Mouse (Mus musculus): ENCODE measurements at regions not wholly inside any gene's neighbourhood (a gene's known extent, or its start where the extent isn't known, plus 50 kb on each side); places are given as distances from the start of the nearest gene placed in this dataset.

DNA sequence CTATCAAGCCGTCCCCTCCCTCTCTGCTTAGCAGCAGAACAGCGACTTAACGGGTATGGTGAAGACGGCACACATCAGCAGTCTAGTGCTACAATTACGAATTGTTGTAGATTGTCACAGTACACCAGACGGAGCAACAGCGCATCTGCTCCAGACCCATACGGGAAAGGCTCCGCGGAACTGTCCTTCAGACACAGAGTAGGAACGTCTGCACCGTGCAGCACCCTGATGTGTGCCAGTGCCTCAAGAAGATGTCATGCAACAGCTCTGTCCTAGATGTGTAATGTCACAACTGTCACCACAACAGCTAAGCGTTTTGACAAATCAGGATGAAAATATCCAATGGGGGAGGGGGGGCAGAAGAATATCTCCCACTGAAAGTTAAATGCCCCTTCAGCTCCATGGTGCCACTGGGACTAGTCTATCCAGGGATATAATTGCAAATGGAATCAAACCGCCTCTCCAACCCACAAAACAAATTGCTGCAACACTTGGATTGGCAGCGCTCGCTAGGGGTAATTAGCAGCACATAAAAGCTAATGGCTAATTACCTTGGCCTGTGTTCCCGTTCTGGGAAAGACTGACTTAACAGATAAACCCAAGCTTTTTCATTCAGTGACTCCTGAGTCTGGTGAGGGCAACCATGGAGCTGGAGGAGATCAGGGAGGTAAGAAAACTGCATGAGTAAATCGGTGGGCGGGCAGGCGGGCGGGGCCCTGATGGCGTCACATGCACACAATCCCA, 472.6 kb downstream of the Zfp704 start:
- DNase-seq: no peak
- intact Hi-C loops (cut with DNase I): no loop called here

DNA sequence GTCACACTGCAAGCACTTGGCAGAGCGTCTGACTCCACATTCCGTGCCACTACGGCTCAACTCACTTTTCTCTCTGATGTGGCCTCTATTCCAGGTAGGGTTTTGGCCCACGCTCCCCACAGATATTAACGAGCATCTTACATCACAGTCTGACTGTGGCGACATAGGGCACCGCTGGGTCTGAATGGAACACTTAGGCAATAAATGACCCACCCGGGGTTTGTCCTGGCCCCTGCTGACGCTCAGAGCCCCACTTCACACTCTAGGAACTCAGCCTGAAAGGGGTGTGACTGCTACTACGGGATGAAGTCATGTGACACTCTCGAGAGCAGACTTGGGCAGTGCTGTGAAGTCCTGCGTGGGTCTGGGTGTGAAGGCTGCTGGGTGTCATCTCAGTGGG, 475.9 kb downstream of the Zfp704 start:
- intact Hi-C loops (cut with DNase I): no loop called here
- DNase-seq: no peak

DNA sequence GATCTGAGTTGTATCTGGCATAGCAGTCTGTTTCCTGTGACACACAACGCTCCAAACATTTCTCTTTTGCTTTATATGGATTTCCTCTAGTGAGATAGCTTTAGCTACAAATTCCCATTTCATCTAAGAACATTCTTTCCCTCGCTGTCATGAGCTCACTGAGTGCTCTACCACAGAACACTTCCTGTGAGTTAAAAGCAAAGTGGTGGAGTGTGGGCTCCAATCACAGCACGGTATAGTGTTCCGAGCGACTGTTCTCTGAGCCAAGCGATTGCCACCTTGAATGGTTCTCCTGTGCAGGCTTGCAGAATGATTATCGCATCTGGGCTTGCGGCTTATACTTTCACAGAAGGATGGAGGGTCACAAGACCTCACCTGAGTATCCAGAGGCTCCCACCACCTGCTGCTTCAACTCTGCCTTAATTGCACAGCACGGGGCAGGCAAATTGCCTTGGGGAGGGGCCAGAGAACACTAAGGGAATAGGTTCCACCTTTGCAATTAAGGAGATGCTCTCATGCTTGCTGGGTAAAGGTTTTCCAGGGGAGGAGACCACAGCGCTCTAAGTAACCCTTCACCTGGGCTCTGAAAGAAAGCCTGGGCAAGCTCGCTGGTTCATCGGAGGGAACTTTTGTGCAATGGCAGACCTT, 477.7 kb downstream of the Zfp704 start:
- DNase-seq: no peak
- intact Hi-C loops (cut with DNase I): no loop called here

DNA sequence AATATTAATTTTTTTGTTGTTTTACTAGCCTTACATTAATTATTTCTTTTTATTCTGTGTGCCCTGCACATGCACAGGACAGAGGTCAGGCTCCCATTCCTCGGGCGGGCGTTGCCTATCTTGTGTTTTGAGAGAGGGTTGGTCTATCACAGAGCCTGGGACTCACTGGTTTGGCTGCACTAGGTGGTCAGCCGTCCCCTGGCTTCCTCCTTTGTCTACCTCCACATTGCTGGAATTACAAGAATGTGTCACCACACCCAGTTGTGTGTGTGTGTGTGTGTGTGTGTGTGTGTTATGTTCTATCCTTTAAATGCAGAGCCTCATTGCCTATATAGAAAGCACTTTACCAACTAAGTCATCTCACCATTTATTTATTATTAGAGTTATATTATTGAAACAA, 478.5 kb downstream of the Zfp704 start:
- no peak for DNase-seq
- intact Hi-C loops (cut with DNase I): no loop called here

DNA sequence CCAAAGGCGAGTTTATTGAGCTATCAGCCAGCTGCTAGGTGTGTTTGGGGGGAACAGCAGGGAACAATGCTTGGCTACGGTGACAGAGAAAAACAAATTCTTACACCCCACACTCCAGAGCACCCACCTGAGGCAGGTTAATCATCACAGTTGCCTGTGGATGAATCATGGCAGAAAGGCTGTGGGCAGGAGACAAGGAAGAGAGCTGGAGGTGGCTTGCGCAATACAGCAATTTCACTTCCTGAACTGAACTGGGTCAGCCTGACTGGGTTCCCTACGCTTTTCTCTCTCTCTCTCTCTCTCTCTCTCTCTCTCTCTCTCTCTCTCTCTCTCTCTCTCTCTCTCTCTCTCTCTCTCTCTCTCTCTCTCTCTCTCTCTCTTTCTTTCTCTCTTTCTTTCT, 481.5 kb downstream of the Zfp704 start:
- intact Hi-C loops (cut with DNase I): no loop called here
- DNase-seq: no peak

- intact Hi-C loops (cut with DNase I): loop anchor here (5.0 kb wide), 1 partner anchor 124 kb away; no protein-coding TSS in a partner anchor
- peak; percentile 47 to 59 for DNase-seq
Measured at GRCm38 (mm10) chr3:9123079-9123478, 486.8 kb downstream of the Zfp704 start.

GRCm38 (mm10) chr3:9117913-9118312, 492.0 kb downstream of the Zfp704 start:
- DNase-seq: no peak
- intact Hi-C loops (cut with DNase I): no loop called here

DNA sequence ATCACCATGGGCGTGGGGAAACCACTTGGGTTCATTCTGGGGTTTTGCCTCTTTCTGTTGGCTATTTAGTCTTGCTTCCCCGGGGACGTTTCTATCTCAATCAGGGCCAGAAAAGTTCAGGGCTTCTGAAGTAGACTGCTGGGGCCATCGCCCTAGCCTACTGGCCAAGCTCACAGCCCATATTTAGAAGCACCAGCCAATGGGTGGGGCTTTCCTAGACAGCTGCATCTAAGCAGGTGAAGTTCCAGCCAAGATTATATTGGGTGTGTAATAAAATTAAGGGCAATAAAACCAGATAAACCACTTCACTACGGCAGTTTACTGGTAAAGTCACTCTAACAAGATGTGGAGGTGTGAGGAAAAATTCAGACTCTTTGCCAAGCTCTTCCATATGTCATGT, 496.5 kb downstream of the Zfp704 start:
- intact Hi-C loops (cut with DNase I): no loop called here

DNA sequence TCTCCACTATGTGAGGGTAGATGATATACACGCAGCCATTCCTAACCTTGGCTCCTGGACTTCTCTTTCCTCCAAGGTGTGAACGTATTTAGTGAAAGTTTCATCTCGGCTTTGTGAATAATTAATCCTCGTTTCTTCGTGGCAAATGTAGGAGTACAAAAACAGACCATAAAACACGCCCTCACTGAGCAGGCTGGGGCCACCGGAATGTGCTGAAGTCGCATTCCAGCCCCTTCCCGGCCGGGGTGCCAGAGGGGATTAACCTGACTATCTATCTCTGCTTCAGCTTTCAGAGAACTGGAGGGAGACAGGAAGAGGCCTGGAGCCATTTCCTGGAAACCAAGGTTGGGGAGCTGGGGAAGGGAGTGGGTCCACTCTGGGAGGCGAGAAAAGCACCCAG, 499.1 kb downstream of the Zfp704 start:
- intact Hi-C loops (cut with DNase I): no loop called here

More for the DNA sequence above, 496.5 kb downstream of the Zfp704 start:
- DNase-seq: no peak

GRCm38 (mm10) chr3:9109991-9110390, 499.9 kb downstream of the Zfp704 start:
- intact Hi-C loops (cut with DNase I): no loop called here
- DNase-seq: no peak

More for the DNA sequence above, 499.1 kb downstream of the Zfp704 start:
- DNase-seq: no peak

- no peak for DNase-seq
- intact Hi-C loops (cut with DNase I): no loop called here
Measured at GRCm38 (mm10) chr3:9109485-9109884, 500.4 kb downstream of the Zfp704 start.

GRCm38 (mm10) chr3:9107766-9108410, 502.0 kb downstream of the Zfp704 start:
- DNase-seq: no peak
- intact Hi-C loops (cut with DNase I): no loop called here

GRCm38 (mm10) chr3:9105191-9105926, 504.5 kb downstream of the Zfp704 start:
- intact Hi-C loops (cut with DNase I): no loop called here
- no peak for DNase-seq

DNA sequence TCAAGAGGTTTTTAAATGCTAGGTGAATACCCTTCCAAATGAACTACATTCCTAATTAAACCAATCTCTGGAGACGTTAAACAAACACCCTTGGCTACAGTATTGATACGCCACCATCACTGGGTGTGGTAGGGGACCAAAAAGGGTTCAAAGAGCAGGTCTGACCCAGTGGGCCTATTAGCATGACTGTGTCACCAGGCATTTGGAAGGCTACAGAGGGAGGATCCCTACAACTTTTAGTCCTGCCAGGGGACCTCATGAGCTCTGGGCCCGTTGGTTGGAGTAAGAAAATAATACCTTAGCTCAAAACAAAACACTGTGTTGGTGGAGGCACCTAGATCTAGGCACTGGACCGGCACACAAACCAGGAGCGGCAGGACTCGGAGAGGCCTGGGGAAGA, 506.4 kb downstream of the Zfp704 start:
- DNase-seq: no peak
- intact Hi-C loops (cut with DNase I): no loop called here

DNA sequence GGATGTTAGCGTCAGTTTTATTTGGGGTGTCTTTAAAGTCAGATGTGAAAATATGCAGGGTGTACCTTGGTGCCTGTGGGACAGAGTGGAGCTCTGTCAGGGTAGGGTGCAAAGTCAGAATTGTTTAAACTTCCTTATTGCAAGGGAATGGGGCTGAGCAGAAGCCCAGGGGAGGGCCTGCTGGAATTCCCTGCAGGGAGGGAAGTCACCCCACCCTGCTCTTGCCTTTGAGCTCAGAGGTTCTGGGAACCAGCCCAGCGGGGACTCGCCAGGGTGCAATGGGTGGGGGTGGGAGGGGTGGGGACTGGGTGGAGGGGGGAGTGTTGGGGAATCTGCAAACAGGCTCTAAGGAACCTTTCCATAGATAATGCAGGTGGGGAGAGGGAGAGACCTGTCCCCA, 508.6 kb downstream of the Zfp704 start:
- intact Hi-C loops (cut with DNase I): no loop called here

GRCm38 (mm10) chr3:9100761-9101160, 509.1 kb downstream of the Zfp704 start:
- no peak for DNase-seq
- intact Hi-C loops (cut with DNase I): no loop called here

More for the DNA sequence above, 508.6 kb downstream of the Zfp704 start:
- DNase-seq: no peak

DNA sequence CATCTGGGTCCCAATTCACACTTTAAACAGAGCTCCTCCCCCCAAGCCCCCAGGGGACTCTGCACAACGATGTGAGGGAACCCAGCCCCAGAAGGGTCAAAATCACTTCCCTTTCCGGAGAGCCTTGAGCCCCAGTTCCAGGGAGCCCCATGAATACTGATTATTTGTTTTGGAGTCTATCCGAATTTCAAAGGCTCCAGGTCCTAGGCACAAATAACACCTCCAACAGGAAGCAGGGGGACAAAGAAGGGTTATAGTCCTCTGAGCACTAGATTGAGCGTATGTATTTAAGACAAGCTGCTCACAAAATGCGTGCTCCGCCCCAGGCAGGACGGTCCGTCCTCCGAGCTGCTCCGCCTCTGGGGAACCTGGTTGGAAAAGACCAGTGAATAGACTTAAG, 511.4 kb downstream of the Zfp704 start:
- DNase-seq: no peak
- intact Hi-C loops (cut with DNase I): no loop called here

GRCm38 (mm10) chr3:9084134-9084533, 525.8 kb downstream of the Zfp704 start:
- no peak for DNase-seq
- intact Hi-C loops (cut with DNase I): no loop called here

DNA sequence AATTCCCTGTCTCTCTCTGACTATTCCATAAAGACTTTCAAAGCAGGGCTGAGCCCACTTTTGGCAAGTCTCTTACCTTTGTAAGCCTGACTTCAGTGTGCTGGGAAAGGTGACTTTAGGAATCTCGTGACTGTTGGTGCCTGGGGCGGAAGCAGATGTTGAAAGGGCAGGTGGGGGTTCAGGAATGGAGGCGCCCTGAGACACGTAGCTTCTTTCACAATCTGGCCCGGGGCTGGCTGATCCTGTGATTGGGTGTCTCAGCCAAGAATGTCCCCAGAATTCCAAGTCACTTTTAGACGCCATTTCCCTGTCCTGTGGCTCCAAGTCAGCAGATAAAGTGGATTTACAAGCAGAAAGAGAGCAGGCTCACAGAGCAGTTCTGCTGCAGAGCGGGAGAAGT, 527.8 kb downstream of the Zfp704 start:
- intact Hi-C loops (cut with DNase I): no loop called here
- DNase-seq: no peak

DNA sequence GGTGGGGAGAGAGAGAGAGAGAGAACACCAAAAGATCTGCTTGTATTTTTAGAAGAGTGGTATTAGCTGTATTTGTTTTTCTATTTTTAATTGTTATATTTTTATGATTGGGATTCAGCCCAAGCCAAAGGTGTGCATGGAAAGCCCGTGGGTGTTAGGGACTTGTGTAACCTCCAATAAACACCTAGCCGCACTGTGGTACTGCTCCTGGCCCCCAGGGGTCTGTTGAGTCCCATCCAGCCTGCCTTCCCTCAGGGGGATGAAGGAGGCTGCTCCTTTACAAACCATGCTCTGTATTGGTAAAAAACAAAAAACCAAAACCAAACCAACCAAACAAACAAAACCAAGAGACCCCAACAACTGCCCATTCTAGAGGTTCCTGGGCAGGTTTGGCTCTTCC, 531.7 kb downstream of the Zfp704 start:
- intact Hi-C loops (cut with DNase I): loop anchor here (5.0 to 10.0 kb wide), 3 partner anchors 169 to 517 kb away; no protein-coding TSS in a partner anchor

DNA sequence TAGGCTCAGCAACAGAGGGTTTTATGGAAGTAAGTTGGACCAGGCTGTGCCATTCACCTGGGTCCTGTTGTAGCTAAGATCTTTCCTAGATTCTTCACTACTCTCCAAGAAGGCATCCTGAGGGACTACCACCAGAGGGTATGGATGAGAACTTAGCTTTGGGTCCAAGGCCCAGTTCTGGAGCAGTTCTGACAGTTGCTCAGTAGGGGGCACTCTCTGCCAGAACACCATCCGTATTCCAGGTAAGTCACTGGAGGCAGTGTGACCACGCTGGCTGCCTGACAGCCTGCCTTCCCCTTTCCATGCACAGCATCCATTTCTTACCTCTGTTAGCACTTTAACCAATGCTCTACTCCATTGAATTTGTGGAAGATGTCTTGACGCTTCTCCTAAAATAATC, 533.2 kb downstream of the Zfp704 start:
- intact Hi-C loops (cut with DNase I): loop anchor here (1.0 to 10.0 kb wide), 6 partner anchors 171 to 629 kb away; no protein-coding TSS in a partner anchor
- peak; percentile 53 to 64 for DNase-seq

More for the DNA sequence above, 531.7 kb downstream of the Zfp704 start:
- no peak for DNase-seq
